Mouse (Mus musculus) CH12.LX (cell line): Measurements from ENCODE around the gene Stx16. TPM values are rescaled to one million over a fixed set of nuclear protein-coding genes. Genes with fewer than 3 reads are reported as not detected.

Experiments used
- DNase-seq: peaks from one replicate; pipeline ENCODE4 v3.0.0-alpha.2; 2013; ENCODE audit errors: extremely low read depth
- H3K27ac ChIP-seq: 2 replicates; pipeline ENCODE4 v1.5.1; 2012; ENCODE audit warnings: low read depth, mild to moderate bottlenecking, control low read depth, moderate library complexity; ENCODE audit not compliant: insufficient read depth
- H3K27me3 ChIP-seq: replicated peaks from 2 replicates; pipeline ENCODE3; 2012; ENCODE audit warnings: inconsistent platforms
- H3K36me3 ChIP-seq, 2 experiments: replicated peaks in 1 of 2; 2 replicates each; pipeline versions ENCODE3 to v1.6.1; 2012; ENCODE audit warnings: inconsistent platforms in 1 of 2, low read length in 1 of 2, mild to moderate bottlenecking in 1 of 2, mixed read lengths in 1 of 2, moderate library complexity in 1 of 2; ENCODE audit not compliant: control insufficient read depth in 1 of 2, insufficient read depth in 1 of 2
- H3K4me1 ChIP-seq, 2 experiments: 2 replicates each; pipeline ENCODE4 v1.6.1; 2012; ENCODE audit warnings: inconsistent platforms in 1 of 2, moderate library complexity in 1 of 2; ENCODE audit not compliant: insufficient read depth in 2 of 2, control insufficient read depth in 1 of 2
- H3K4me2 ChIP-seq: 2 replicates; pipeline ENCODE4 v1.6.1; 2012; ENCODE audit warnings: low read depth, mild to moderate bottlenecking, control low read depth; ENCODE audit not compliant: poor library complexity, insufficient read depth, severe bottlenecking
- H3K4me3 ChIP-seq, 3 experiments: fragments of 150-350 bp in 1 of 3; sonication (generic) in 1 of 3; replicated peaks in 1 of 3; 2 replicates each; pipeline versions ENCODE3 to v1.5.1; 2011 to 2012; ENCODE audit warnings: low read depth in 2 of 3, low read length in 2 of 3, mild to moderate bottlenecking in 2 of 3, moderate library complexity in 2 of 3, control low read depth in 1 of 3, improper control_type of control experiment in 1 of 3, inconsistent platforms in 1 of 3, mixed read lengths in 1 of 3; ENCODE audit not compliant: poor library complexity in 1 of 3
- H3K79me2 ChIP-seq: replicated peaks from 2 replicates; pipeline ENCODE4 v1.6.1; 2012; ENCODE audit warnings: mild to moderate bottlenecking, moderate library complexity; ENCODE audit not compliant: control insufficient read depth, poor library complexity, insufficient read depth, severe bottlenecking; ENCODE audit errors: extremely low read depth
- H3K9ac ChIP-seq: 2 replicates; pipeline ENCODE4 v1.6.1; 2012; ENCODE audit warnings: low read depth, mild to moderate bottlenecking, control low read depth, moderate library complexity; ENCODE audit not compliant: insufficient read depth
- H3K9me3 ChIP-seq: replicated peaks from 2 replicates; pipeline ENCODE3; 2012; ENCODE audit warnings: low read length, inconsistent platforms, mixed read lengths
- ELF1 ChIP-seq: IDR thresholded peaks from 2 replicates; pipeline ENCODE4 v1.6.1; 2014; ENCODE audit warnings: low read depth, mild to moderate bottlenecking, inconsistent platforms, low read length, improper control_type of control experiment
- EP300 ChIP-seq: IDR thresholded peaks from 2 replicates; pipeline ENCODE4 v1.6.1; 2011; ENCODE audit warnings: low read length, improper control_type of control experiment
- ETS1 ChIP-seq: conservative IDR thresholded peaks from 2 replicates; pipeline ENCODE4 v1.6.1; 2012; ENCODE audit warnings: low read depth, mild to moderate bottlenecking, inconsistent platforms, low read length, improper control_type of control experiment, moderate library complexity
- IRF4 ChIP-seq: IDR thresholded peaks from 2 replicates; pipeline ENCODE4 v1.6.1; 2014; ENCODE audit warnings: low read depth, mild to moderate bottlenecking, inconsistent platforms, low read length, improper control_type of control experiment
- JUN ChIP-seq: IDR thresholded peaks from 2 replicates; pipeline ENCODE4 v1.6.1; 2011; ENCODE audit warnings: low read depth, mild to moderate bottlenecking, low read length, improper control_type of control experiment, moderate library complexity; ENCODE audit not compliant: insufficient read depth
- JUND ChIP-seq: conservative IDR thresholded peaks from 2 replicates; pipeline ENCODE4 v1.6.1; 2011; ENCODE audit warnings: low read depth, low read length, improper control_type of control experiment
- KAT2A ChIP-seq: IDR thresholded peaks from 2 replicates; pipeline ENCODE4 v1.6.1; 2012; ENCODE audit warnings: low read length, improper control_type of control experiment, inconsistent platforms; ENCODE audit not compliant: insufficient replicate concordance
- MAFK ChIP-seq: IDR thresholded peaks from 2 replicates; pipeline ENCODE4 v1.6.1; 2011; ENCODE audit warnings: low read length, improper control_type of control experiment; ENCODE audit not compliant: insufficient replicate concordance
- MAX ChIP-seq: IDR thresholded peaks from 2 replicates; pipeline ENCODE4 v1.6.1; 2011; ENCODE audit warnings: low read length, improper control_type of control experiment
- NRF1 ChIP-seq: IDR thresholded peaks from 2 replicates; pipeline ENCODE4 v1.6.1; 2014; ENCODE audit warnings: low read depth, mild to moderate bottlenecking, inconsistent platforms, low read length, improper control_type of control experiment, moderate library complexity
- POLR2AphosphoS2 ChIP-seq: IDR thresholded peaks from 2 replicates; pipeline ENCODE4 v1.6.1; 2011; ENCODE audit warnings: low read depth, low read length, improper control_type of control experiment
- SIN3A ChIP-seq: IDR thresholded peaks from 2 replicates; pipeline ENCODE4 v1.6.1; 2012; ENCODE audit warnings: low read length, improper control_type of control experiment, inconsistent platforms
- USF1 ChIP-seq: IDR thresholded peaks from 2 replicates; pipeline ENCODE4 v1.6.1; 2014; ENCODE audit warnings: low read depth, mild to moderate bottlenecking, inconsistent platforms, low read length, improper control_type of control experiment
- USF2 ChIP-seq: conservative IDR thresholded peaks from 2 replicates; pipeline ENCODE4 v1.6.1; 2011; ENCODE audit warnings: low read depth, low read length, improper control_type of control experiment
- ZMIZ1 ChIP-seq: IDR thresholded peaks from 2 replicates; pipeline ENCODE4 v1.6.1; 2012; ENCODE audit warnings: low read depth, mild to moderate bottlenecking, inconsistent platforms, low read length, improper control_type of control experiment
- ZNF384 ChIP-seq: IDR thresholded peaks from 2 replicates; pipeline ENCODE4 v1.6.1; 2012; ENCODE audit warnings: low read depth, low read length, improper control_type of control experiment, inconsistent platforms
- dilution Hi-C: fragments of 300-500 bp; cut with MboI; formaldehyde crosslinking; loops from 2 replicates; pipeline ENCODE4 v1.14.3; 2020; ENCODE audit warnings: low sequenced_read_pairs; ENCODE audit not compliant: extremely low pct_unique_long_range_greater_than_20kb, extremely low pct_ligation_motif_present
- in situ Hi-C: fragments of 300-500 bp; cut with MboI; formaldehyde crosslinking; loops from 3 replicates; pipeline ENCODE4 v1.14.3; 2019; ENCODE audit warnings: low sequenced_read_pairs, low pct_ligation_motif_present, low pct_unique_long_range_greater_than_20kb, mixed read lengths
- polyA plus RNA-seq: library from polyadenylated mRNA; unstranded; fragments of >175 nt; gene quantifications from 2 replicates; pipeline ENCODE4 v1.2.1, GENCODE M21; 2012; ENCODE audit warnings: low read depth; ENCODE audit not compliant: insufficient read length
- total RNA-seq, 2 experiments: library from RNA; depleted of rRNA; stranded (reverse); fragments of 300-350 nt in 1 of 2; fragments of >200 nt in 1 of 2; gene quantifications; 2 replicates each; pipeline ENCODE4 v1.2.3; 2012 to 2014

Stx16 gene
- total and polyA plus RNA-seq, 3 experiments = 18.8 to 33.2 (median 22.5) TPM

- Histone ChIP-seq H3K9ac (no peak overlapping the region), H3K4me3 (no peak overlapping the region), H3K27me3 (peaks cover 47% of the 10 kb centered on the region), H3K36me3 (no peaks in the 10 kb centered on the region), H3K4me2 (no peak overlapping the region), H3K9me3 (no peaks in the 10 kb centered on the region), H3K79me2 (peaks cover 14% of the 10 kb centered on the region), H3K27ac (no peak overlapping the region), H3K4me1 (peaks cover 2 to 4% of the 10 kb centered on the region in 2 experiments; a peak in 1 of 4 replicates)
- TF ChIP-seq POLR2AphosphoS2 (no peak), ETS1 (no peak), ZNF384 (no peak), MAFK (no peak), JUND (no peak), ZMIZ1 (no peak), EP300 (no peak), USF2 (no peak), MAX (no peak), NRF1 (no peak), JUN (no peak), USF1 (no peak), ELF1 (no peak), IRF4 (no peak), KAT2A (no peak)
- DNase-seq = no peak
- in situ Hi-C loops = no loop called here
- dilution Hi-C loops = no loop called here
These were observed 987 bp upstream of the Stx16 start for GRCm38 (mm10) chr2:174075072-174075570.

DNA sequence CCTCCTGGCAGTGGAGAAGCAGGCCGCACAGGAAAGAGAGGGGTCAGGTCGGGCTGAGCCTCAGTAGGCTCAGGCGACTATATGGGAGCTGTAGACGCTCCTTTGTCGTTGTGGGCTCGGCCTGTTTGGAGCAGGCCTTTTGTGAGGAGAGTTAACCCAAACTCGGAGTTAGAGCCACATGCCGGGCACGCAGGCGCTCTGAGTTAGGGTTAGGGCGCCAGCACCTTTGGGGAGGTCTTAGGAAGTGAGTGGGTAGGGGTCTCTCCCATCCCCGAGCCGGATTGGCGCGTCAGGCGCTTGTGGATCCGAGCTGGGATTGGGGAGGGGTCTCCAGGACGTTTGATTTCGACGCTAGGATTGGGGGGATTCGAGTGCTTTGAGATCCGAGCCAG lies 321 bp downstream of the Stx16 start:
- Histone ChIP-seq H3K9ac (peak overlapping the region; percentile 80), H3K36me3 (peaks cover 0 to 5% of the 10 kb centered on the region in 2 experiments), H3K27ac (peak overlapping the region; percentile 80; the same call in 1 of the 2 replicates), H3K4me3 (peak overlapping the region; percentile 88 to 98 (median 91)), H3K79me2 (peaks cover 26% of the 10 kb centered on the region), H3K9me3 (no peaks in the 10 kb centered on the region), H3K4me1 (peaks cover 2 to 8% of the 10 kb centered on the region in 2 experiments; a peak in 2 of 4 replicates), H3K4me2 (peak overlapping the region; percentile 96), H3K27me3 (peaks cover 36% of the 10 kb centered on the region)
- dilution Hi-C loops = no loop called here
- in situ Hi-C loops = no loop called here
- TF ChIP-seq NRF1 (peak; percentile 35; the same call in 1 of the 2 replicates), SIN3A (peak; percentile 35), MAX (no peak; the same call in 1 of the 2 replicates)
- no peak for DNase-seq
